Comparison of ENCODE assay signal across 1 mouse cellular context in genomic region chr11:121259160-121260100, GRCm38 (mm10).
TF ChIP-seq lines count a peak whose summit lies in the region.

Gene Foxk2 (plus strand): TSS chr11:121259990.

TF ChIP-seq in CH12.LX, 34 proteins besides CTCF, POLR2A, EP300 and RAD21 (continued from another document):
- TF ChIP-seq CHD2 (IDR thresholded peaks at IDR 0.05; ENCODE audit: low read length) (peak; percentile 79), UBTF (IDR thresholded peaks at IDR 0.05; ENCODE audit: low read depth, low read length) (no peak), MAFK (IDR thresholded peaks at IDR 0.05; ENCODE audit: insufficient replicate concordance, low read length) (no peak), GABPA (IDR thresholded peaks at IDR 0.05; ENCODE audit: insufficient replicate concordance, low read depth, low read length) (no peak), BHLHE40 (IDR thresholded peaks at IDR 0.05; ENCODE audit: low read depth, low read length) (peak; percentile 58), HCFC1 (IDR thresholded peaks at IDR 0.05; ENCODE audit: low read depth, low read length) (peak; percentile 48), NELFE (IDR thresholded peaks at IDR 0.05; ENCODE audit: low read depth, low read length) (peak; percentile 64), CHD1 (IDR thresholded peaks at IDR 0.05; ENCODE audit: low read depth, low read length) (no peak), MYC (IDR thresholded peaks at IDR 0.05; ENCODE audit: low read depth, low read length) (peak; percentile 96), JUND (conservative IDR thresholded peaks at IDR 0.05; ENCODE audit: low read depth, low read length) (no peak), MXI1 (IDR thresholded peaks at IDR 0.05; ENCODE audit: low read depth, low read length) (peak; percentile 72), RCOR1 (conservative IDR thresholded peaks at IDR 0.05; ENCODE audit: low read depth, low read length) (no peak), POLR2AphosphoS2 (IDR thresholded peaks at IDR 0.05; ENCODE audit: low read depth, low read length) (0 out of 2 replicates have a peak, but pooled peaks have one; percentile 64), KAT2A (IDR thresholded peaks at IDR 0.05; ENCODE audit: insufficient replicate concordance, low read length) (peak; percentile 63; the same call in 1 of the 2 replicates), ZKSCAN1 (IDR thresholded peaks at IDR 0.05; ENCODE audit: borderline replicate concordance, low read depth, low read length) (no peak), NRF1 (IDR thresholded peaks at IDR 0.05; ENCODE audit: low read depth, low read length) (peak; percentile 67), IRF4 (IDR thresholded peaks at IDR 0.05; ENCODE audit: low read depth, low read length) (0 out of 2 replicates have a peak, but pooled peaks have one; percentile 22)
TF ChIP-seq in CH12.LX: peak in this region for 16.
